Mouse (Mus musculus) kidney, embryonic 15.5 days (tissue): Measurements from ENCODE around the gene Rbmxl1. TPM values are rescaled to one million over a fixed set of nuclear protein-coding genes. Genes with fewer than 3 reads are reported as not detected.
"Not testable (repeated sequence)": the region's sequence is repeated elsewhere in the genome, so short reads cannot be mapped to it uniquely, and the experiment has no call there.

Experiments
- ATAC-seq: fragments of 200-750 bp; cut with Nextera tagmentation; replicated peaks from 2 replicates; pipeline ENCODE4 v1.8.0; 2017; ENCODE audit warnings: moderate TSS enrichment; ENCODE audit not compliant: low FRiP score
- H3K27ac ChIP-seq: fragments of 300-500 bp; sonication (generic); 2 replicates; pipeline ENCODE4 v1.5.1; 2015; ENCODE audit warnings: mild to moderate bottlenecking, inconsistent platforms
- H3K27me3 ChIP-seq: fragments of 300-500 bp; sonication (generic); 2 replicates; pipeline ENCODE4 v1.6.1; 2015; ENCODE audit warnings: inconsistent platforms
- H3K36me3 ChIP-seq: fragments of 300-500 bp; sonication (generic); 2 replicates; pipeline ENCODE4 v1.6.1; 2015; ENCODE audit warnings: inconsistent platforms
- H3K4me1 ChIP-seq: fragments of 300-500 bp; sonication (generic); 2 replicates; pipeline ENCODE4 v1.6.1; 2015; ENCODE audit warnings: inconsistent platforms
- H3K4me2 ChIP-seq: fragments of 300-500 bp; sonication (generic); 2 replicates; pipeline ENCODE4 v1.6.1; 2015; ENCODE audit warnings: moderate library complexity, mild to moderate bottlenecking, inconsistent platforms
- H3K4me3 ChIP-seq: fragments of 300-500 bp; sonication (generic); replicated peaks from 2 replicates; pipeline ENCODE4 v1.5.1; 2015; ENCODE audit warnings: mild to moderate bottlenecking, inconsistent platforms
- H3K9ac ChIP-seq: fragments of 300-500 bp; sonication (generic); 2 replicates; pipeline ENCODE4 v1.6.1; 2015; ENCODE audit warnings: mild to moderate bottlenecking, inconsistent platforms
- H3K9me3 ChIP-seq: fragments of 300-500 bp; sonication (generic); replicated peaks from 2 replicates; pipeline ENCODE4 v1.6.1; 2016; ENCODE audit warnings: inconsistent platforms
- WGBS: fragments of 180-500 bp; shearing (Covaris S2); methylation state at CpG from one replicate; pipeline ENCODE4 v1.1.7; 2015; ENCODE audit warnings: mixed read lengths; 5-methylcytosine and 5-hydroxymethylcytosine counted together
- polyA plus RNA-seq: library from polyadenylated mRNA; unstranded; fragments of >200 nt; fragmentation: Nextera tagmentation; extraction: Ambion mirVana; gene quantifications from 2 replicates; pipeline ENCODE4 v1.2.1, GENCODE M21; 2015

The Rbmxl1 gene
- polyA plus RNA-seq, 1 experiment from 2014 or later: 246 TPM

DNA sequence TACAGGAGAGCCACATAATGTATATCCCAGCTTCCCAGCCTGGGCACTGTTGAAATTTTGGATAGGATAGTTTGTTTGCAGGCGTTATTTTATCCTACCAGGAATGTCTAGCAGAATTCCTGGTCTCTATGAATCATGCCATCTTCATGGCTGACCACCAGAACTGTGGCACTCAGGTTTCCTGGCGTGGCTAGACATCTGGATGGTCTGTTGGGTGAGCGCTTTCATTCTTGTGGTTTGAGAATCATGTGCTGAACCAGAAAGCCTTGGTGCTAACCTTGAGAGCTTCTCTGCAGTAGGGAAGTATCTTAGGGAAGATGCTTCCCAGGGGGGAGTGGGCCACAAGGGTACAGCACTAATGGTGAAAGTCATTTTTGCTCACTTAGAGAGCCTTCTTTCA lies 6.4 kb upstream of the Rbmxl1 start:
- Histone ChIP-seq H3K9me3 (no peaks in the 10 kb centered on the region), H3K36me3 (peaks cover 26% of the 10 kb centered on the region), H3K4me1 (peaks cover 8% of the 10 kb centered on the region), H3K4me2 (no peak overlapping the region), H3K27me3 (no peaks in the 10 kb centered on the region), H3K27ac (no peak overlapping the region), H3K9ac (no peak overlapping the region), H3K4me3 (no peak overlapping the region)
- WGBS: 91% methylated on average over 3 of the region's 3 CpGs
- no peak for ATAC-seq

DNA sequence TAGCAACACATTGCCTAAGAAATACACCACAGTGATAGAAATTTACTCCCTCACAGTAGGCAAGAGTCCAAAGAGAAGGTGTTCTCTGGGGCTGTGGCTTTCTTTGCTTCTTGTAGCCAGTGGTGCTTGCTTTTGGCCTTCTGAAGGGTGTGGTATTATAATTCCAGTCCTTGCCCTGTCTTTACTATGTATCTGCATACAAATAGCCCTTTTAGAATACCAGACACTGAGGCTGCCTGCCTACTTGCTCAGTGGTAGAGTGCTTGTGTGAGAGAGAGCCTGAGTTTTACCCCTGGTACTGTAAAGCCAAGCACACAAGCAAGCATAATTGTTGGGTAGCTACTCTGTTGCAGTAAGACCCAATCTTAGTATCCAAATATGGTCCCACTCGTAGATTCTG lies 6.0 kb upstream of the Rbmxl1 start:
- no peaks in the 10 kb centered on the region for H3K27me3 ChIP-seq
- H3K4me2 ChIP-seq: no peak overlapping the region
- H3K9ac ChIP-seq: no peak overlapping the region
- no peak for ATAC-seq
- no peaks in the 10 kb centered on the region for H3K9me3 ChIP-seq
- H3K27ac ChIP-seq: no peak overlapping the region
- H3K36me3 ChIP-seq: peaks cover 26% of the 10 kb centered on the region
- H3K4me1 ChIP-seq: peaks cover 8% of the 10 kb centered on the region
- H3K4me3 ChIP-seq: no peak overlapping the region
- WGBS: 100% methylated on average over 1 of the region's 1 CpGs

DNA sequence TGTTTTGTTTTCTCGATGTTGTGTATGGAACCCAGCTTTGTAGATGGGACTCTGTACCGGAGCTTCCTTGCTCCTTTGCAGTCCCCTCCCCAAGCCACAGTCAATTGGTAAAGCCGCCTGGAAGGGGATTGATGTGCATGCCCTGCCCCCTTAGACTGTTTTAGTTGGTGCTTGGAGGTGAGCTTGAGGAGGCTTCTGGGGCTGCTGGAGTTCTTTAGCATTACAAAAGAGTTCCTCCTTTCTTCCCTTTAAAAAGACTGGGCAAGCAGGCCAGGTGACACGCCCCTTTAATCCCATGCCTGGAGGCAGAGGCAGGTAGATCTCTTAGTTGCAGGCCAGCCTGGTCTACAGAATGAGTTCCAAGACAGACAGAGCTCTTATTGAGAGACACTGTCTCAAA lies 4.4 kb upstream of the Rbmxl1 start:
- no peak for ATAC-seq
- no peak overlapping the region for H3K9ac ChIP-seq
- H3K36me3 ChIP-seq: peaks cover 26% of the 10 kb centered on the region
- H3K4me2 ChIP-seq: no peak overlapping the region
- H3K9me3 ChIP-seq: no peaks in the 10 kb centered on the region
- H3K27ac ChIP-seq: no peak overlapping the region
- peaks cover 8% of the 10 kb centered on the region for H3K4me1 ChIP-seq
- no peaks in the 10 kb centered on the region for H3K27me3 ChIP-seq
- no peak overlapping the region for H3K4me3 ChIP-seq
- 91% methylated on average over 4 of the region's 4 CpGs for WGBS

DNA sequence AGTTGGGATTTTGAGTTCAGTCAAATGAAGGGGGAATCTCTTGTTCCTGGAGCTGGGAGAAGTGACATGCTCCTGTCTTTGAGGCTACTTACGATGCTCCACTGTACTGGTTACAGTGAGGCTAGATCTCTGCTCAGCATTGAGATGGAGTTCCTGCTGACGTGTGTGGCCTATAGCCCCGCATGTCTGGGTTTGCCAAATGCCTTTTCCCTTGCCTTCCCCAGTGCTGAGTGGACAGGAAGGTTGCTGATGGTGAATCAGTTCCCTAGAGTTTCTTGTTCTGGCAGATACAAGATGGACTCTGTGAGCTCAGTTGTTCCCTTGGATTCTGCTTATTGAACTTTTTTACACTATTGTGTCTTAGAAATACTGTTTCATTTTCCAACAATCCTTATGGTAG lies 2.2 kb upstream of the Rbmxl1 start:
- Histone ChIP-seq H3K27me3 (no peaks in the 10 kb centered on the region), H3K9ac (no peak overlapping the region), H3K36me3 (peaks cover 17% of the 10 kb centered on the region), H3K9me3 (no peaks in the 10 kb centered on the region), H3K27ac (no peak overlapping the region), H3K4me3 (no peak overlapping the region), H3K4me2 (no peak overlapping the region; the same call in 1 of the 2 replicates), H3K4me1 (peaks cover 13% of the 10 kb centered on the region)
- no peak for ATAC-seq
- 73% methylated on average over 3 of the region's 3 CpGs for WGBS

DNA sequence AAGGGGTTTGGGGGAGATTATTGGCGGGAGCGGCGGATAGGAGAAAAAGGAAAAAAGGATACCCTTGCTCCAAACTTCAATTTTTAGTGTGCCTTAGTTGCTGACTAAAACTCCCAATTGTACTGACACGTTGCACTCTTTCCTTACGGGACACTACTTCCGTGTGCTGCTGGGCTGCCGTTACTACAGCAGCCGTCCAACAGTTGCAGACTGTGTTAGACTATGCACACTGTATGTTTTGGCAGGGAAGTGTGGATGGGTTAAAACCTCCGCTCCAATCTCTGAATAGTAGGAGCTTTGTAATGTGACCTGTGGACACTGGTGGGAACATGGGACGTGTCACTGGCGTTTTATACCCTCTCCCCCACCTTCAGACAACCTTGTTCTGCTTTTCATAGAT lies 1.4 kb upstream of the Rbmxl1 start:
- Histone ChIP-seq H3K4me3 (peak overlapping the region; percentile 97), H3K27me3 (no peaks in the 10 kb centered on the region), H3K27ac (peak overlapping the region; percentile 98), H3K9me3 (no peaks in the 10 kb centered on the region), H3K36me3 (peaks cover 9% of the 10 kb centered on the region), H3K4me2 (peak overlapping the region; percentile 95), H3K9ac (peak overlapping the region; percentile 98), H3K4me1 (peaks cover 13% of the 10 kb centered on the region)
- WGBS: under 1% methylated on average over 11 of the region's 11 CpGs
- 0 out of 2 replicates have a peak, but pooled peaks have one; percentile 17 for ATAC-seq

DNA sequence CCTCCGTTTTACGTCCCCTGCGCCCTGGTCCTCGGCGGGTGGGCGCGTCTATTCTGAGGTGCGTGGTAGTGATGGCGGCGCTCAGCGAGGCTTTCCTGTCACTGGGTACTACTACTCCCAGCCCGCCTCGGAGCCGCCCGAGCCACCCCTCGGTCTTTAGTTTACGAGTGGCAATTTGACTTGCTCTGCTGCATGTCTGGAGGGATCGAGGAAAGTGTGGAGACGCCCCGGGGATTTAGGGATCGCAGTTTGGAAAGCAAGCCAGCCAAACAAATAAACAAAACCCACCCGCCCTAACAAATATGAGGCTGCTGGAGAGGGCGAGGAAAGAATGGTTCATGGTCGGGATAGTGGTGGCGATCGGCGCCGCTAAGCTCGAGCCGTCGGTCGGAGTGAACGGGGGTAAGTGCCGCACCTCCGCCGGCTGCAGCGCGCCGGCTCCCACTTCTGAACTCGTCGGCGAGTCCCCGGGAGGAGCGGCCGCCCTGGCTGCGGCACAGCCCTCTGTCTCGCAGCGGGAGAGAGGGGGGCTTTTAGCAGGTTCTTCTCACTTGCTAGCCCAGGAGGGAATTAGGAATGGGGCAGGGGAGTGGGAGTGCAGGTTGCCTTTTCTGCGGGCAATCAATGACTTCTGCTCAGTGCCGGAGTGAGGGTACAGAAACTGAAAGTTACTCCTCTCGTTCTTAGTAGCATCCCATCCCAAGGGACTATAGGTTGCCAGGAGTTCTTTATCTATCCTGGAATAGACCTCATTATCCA lies 754 bp upstream of the Rbmxl1 start, which contains the start of gene Slc10a7:
Gene Slc10a7 (plus strand): TSS at position 74 of the 759 bp plus-strand sequence.
- H3K4me1 ChIP-seq: peaks cover 13% of the 10 kb centered on the region
- H3K27ac ChIP-seq: peak within 1 kb of the TSS; percentile 98
- H3K9ac ChIP-seq: peak within 1 kb of the TSS; percentile 98
- 0% methylated on average over 51 of the region's 51 CpGs for WGBS
- peak within 1 kb of the TSS; percentile 97 for H3K4me3 ChIP-seq
- H3K9me3 ChIP-seq: no peaks in the 10 kb centered on the region
- ATAC-seq: peak; percentile 95
- peaks cover 15% of the 10 kb centered on the region for H3K36me3 ChIP-seq
- no peaks in the 10 kb centered on the region for H3K27me3 ChIP-seq
- H3K4me2 ChIP-seq: peak within 1 kb of the TSS; percentile 95

DNA sequence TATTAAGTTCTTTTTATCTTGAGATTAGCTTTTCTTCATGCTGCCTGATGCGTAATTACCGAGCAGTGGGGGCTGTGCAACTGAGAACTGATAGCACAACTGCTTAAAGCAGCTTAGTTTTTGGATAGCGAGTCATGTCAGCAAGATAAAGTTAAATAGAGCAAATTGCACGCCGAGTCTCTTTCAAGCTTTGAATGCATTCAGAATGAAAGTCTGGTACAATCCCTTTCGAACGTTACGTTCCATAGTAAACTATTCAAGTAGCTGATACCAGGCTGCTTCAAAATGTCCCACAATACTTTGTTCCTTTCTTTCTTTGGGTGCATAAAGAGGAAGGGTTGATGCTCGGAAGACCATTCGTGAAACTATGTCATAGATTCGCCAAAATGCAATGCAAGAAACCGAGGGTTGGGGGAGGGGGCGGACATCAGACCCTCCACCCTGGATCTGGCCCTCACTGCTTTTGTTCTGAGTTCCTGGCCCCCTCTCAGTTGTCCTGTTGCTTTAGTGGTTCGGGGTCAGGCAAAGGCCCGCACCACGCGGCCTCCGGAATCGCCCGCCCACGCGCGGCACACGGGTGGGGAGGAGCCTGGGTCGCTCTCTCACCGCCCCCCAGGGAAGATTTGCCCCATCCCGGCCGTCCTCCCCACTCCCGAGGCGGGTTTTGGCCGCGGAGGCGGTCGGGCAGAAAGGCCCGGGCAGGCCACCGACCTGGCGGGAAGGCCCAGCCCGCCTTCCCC lies 549 bp downstream of the Rbmxl1 start:
- Histone ChIP-seq H3K9ac (peak overlapping the region; percentile 98), H3K9me3 (no peaks in the 10 kb centered on the region), H3K4me1 (peaks cover 13% of the 10 kb centered on the region), H3K36me3 (peaks cover 28% of the 10 kb centered on the region), H3K4me2 (peak overlapping the region; percentile 95), H3K27me3 (no peaks in the 10 kb centered on the region), H3K4me3 (peak overlapping the region; percentile 97), H3K27ac (peak overlapping the region; percentile 98)
- peak; percentile 43 for ATAC-seq
- under 1% methylated on average over 38 of the region's 38 CpGs for WGBS

DNA sequence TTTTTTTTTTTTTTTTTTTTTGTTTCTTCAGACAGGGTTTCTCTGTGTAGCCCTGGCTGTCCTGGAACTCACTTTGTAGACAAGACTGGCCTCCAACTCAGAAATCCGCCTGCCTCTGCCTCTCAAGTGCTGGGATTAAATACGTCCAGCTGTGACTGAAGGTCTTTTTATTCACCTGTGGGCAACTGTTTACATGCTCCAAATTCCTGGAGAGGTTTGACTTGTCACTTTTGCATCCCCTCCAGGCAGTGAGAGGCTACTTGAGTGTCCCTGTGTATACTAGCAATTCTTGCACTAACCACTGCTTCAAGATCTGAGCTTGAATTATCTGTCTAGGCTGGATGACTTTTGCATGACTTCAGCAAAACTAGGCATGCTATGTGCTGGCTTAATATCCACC lies 6.0 kb downstream of the Rbmxl1 start:
- Histone ChIP-seq H3K9ac (no peak overlapping the region), H3K27ac (no peak overlapping the region), H3K4me2 (no peak overlapping the region), H3K27me3 (no peaks in the 10 kb centered on the region), H3K4me1 (peaks cover 5% of the 10 kb centered on the region), H3K36me3 (peaks cover 33% of the 10 kb centered on the region), H3K9me3 (no peaks in the 10 kb centered on the region), H3K4me3 (no peak overlapping the region)
- WGBS: 79% methylated on average over 2 of the region's 2 CpGs
- no peak for ATAC-seq

DNA sequence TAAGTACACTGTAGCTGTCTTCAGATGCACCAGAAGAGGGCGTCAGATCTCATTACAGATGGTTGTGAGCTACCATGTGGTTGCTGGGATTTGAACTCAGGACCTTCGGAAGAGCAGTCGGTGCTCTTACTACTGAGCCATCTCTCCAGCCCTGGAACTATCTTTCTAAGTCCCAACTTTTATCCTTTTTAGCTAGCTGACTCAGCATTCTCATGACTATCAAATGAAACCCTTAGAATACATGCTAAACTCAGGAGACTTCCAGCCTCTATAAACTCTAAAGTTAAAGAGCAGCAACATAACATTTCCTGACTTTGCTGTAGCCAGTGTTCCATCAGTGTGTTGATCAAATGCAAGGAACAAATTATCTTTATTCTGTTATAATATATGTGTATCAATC lies 12.4 kb downstream of the Rbmxl1 start:
- 94% methylated on average over 3 of the region's 3 CpGs for WGBS

DNA sequence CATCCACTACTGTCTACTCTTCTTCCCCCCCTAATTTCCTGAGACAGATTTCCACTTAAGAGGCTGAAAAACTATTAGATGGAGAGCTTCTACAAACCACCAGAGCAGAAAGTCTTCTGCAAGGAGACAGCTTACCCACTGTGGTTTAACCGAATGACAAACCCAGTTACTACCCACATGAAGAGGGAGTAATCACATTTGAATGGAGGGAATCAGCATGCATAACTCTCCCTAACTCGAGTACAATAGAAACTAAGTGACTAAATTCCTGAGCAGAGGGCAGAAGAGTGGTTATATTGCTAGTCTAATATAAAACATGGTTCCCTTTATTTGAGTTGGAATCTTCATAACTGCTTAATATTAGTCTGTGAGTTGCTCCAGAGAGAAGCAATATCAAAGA lies 15.7 kb downstream of the Rbmxl1 start:
- no peak overlapping the region for H3K4me3 ChIP-seq
- H3K27ac ChIP-seq: no peak overlapping the region
- 30% methylated on average over 2 of the region's 2 CpGs for WGBS

More for the DNA sequence above, 12.4 kb downstream of the Rbmxl1 start:
- H3K9me3 ChIP-seq, H3K4me2 ChIP-seq, H3K4me3 ChIP-seq, ATAC-seq, H3K9ac ChIP-seq, H3K4me1 ChIP-seq, H3K36me3 ChIP-seq, H3K27me3 ChIP-seq, H3K27ac ChIP-seq: not testable (repeated sequence)

DNA sequence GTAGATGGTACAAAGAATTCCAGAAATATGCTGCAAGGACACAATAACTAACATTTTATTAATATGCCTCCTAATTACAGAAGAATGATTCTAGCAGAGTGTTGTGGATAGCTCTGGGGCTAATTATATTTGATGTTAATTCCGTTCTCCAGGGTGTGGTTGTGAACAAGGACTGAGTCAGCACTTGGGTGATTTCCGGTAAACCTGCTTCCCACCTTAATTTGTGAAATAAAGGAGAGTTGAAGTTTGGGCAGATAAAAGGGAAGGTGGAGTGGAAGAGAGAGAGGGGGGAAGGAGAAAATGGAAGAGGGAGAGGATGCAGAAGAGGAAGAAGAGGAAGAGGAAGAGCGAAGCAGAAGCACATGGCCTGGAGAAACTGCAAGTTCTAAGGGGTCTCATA lies 19.0 kb downstream of the Rbmxl1 start:
- Histone ChIP-seq H3K27ac (no peak overlapping the region), H3K4me1 (no peaks in the 10 kb centered on the region), H3K4me3 (no peak overlapping the region), H3K9me3 (no peaks in the 10 kb centered on the region), H3K9ac (no peak overlapping the region), H3K27me3 (no peaks in the 10 kb centered on the region), H3K4me2 (no peak overlapping the region), H3K36me3 (no peaks in the 10 kb centered on the region)
- ATAC-seq: no peak
- 78% methylated on average over 3 of the region's 3 CpGs for WGBS

More for the DNA sequence above, 15.7 kb downstream of the Rbmxl1 start:
- Histone ChIP-seq H3K27me3 (no peaks in the 10 kb centered on the region), H3K4me1 (no peaks in the 10 kb centered on the region), H3K9me3 (no peaks in the 10 kb centered on the region), H3K36me3 (no peaks in the 10 kb centered on the region), H3K4me2 (no peak overlapping the region), H3K9ac (no peak overlapping the region)
- no peak for ATAC-seq

DNA sequence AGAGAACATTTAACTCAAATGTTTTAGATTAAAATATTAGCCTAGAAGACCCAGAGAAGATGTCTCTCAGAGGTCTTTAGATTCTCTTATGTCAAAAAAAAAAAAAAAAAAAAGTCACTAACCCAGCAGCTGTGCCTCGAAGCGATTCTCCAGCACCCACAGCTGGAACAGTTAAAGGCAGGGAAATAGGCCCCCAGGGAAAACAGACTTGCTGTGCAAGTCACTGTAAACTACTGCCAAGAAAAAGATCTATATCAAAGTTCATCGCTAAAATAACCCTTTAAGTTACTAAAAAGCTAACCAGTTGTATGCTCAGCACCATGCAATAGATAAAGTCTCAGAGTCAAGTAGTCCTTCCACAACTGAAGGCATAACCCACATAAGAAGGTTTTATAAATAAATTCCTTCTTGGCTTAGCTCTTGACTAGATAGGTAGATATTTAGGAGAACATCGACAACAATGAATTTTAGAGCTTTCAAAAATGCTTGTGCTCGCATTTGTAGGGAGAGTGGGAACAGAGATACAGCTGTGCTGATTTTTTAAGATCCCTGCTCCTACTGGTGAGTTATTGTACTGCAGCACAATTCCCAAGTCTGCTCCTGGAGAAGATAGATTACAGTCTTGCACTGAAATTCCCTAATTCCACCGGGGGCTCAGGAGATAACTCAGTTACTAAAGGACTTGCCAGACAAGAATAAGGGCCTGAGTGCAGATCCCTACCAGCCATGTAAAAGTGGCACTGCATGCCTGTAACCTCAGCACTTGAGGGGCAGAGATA lies 31.5 kb downstream of the Rbmxl1 start:
- H3K9me3 ChIP-seq: no peaks in the 10 kb centered on the region
- H3K27me3 ChIP-seq: no peaks in the 10 kb centered on the region
- ATAC-seq: no peak
- no peak overlapping the region for H3K4me2 ChIP-seq
- no peaks in the 10 kb centered on the region for H3K36me3 ChIP-seq
- H3K27ac ChIP-seq: no peak overlapping the region
- no peak overlapping the region for H3K4me3 ChIP-seq
- H3K4me1 ChIP-seq: no peaks in the 10 kb centered on the region
- H3K9ac ChIP-seq: no peak overlapping the region
- 44% methylated on average over 6 of the region's 6 CpGs for WGBS
